Mouse (Mus musculus): ENCODE measurements around the gene Trim61.

Gene Trim61

GRCm38 (mm10) chr8:64983150-64983897, 35.0 kb downstream of the Trim61 start:
- peak in 1 of 2 experiments; percentile 29 for DNase-seq
